ENCODE assay signal across 10 mouse cellular contexts in the genomic region with DNA sequence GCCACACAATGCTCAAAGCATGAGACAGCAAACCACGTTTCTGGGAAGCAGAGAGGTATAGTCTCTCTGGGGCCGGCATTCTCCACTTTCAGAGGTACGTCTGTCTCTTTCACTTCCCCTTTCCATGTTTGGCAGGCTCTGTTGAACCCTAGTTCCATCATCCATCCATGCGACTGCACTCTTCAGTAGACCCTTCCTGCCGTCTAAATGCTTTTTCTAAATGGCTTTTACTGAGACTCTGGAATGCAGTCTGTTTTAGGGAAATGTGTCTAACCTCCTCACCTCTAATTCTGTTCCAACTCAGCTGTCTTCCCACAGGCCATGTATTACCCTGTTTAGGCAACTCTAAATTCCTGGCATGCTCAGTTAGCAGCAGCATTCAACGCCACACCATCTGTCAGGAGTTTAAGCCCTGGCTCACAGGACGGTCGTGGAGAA.
DNase-seq lines count a peak whose midpoint lies in the region; ATAC-seq and TF ChIP-seq lines count a peak whose summit lies in the region.
"Had no signal": no experiment of that assay in that cellular context is flagged by ENCODE, and none has a peak within 500 bp of the region (broad histone marks: within the 10 kb centered on the region; RNA-seq: fewer than 3 reads in every experiment).

No protein-coding gene starts in this region.

- ATAC-seq in megakaryocyte, adult 5-6 weeks (ENCODE audit: poor library complexity, severe bottlenecking) = peak; percentile 77
- ATAC-seq: midbrain, embryonic 15.5 days had no signal

- no peaks in the 10 kb centered on the region for H3K79me2 ChIP-seq in CH12.LX (replicated peaks; ENCODE audit: control insufficient read depth, extremely low read depth, insufficient read depth, poor library complexity, severe bottlenecking)

- H3K4me3 ChIP-seq in CH12.LX (replicated peaks in 1 of 3; ENCODE audit: low read depth in 2 of 3, low read length in 2 of 3, poor library complexity in 1 of 3) = no peak overlapping the region
- H3K4me3 ChIP-seq: midbrain, embryonic 15.5 days had no signal

- H3K4me1 ChIP-seq in CH12.LX (ENCODE audit: control insufficient read depth in 1 of 2, insufficient read depth in 2 of 2) = peaks cover 2 to 13% of the 10 kb centered on the region in 2 experiments; a peak in 2 of 4 replicates
- H3K4me1 ChIP-seq: midbrain, embryonic 15.5 days had no signal

- in situ Hi-C loops in CH12.LX (cut with MboI; ENCODE audit: low pct_ligation_motif_present, low pct_unique_long_range_greater_than_20kb, low sequenced_read_pairs) = no loop called here

- no peaks in the 10 kb centered on the region for H3K27me3 ChIP-seq in CH12.LX (replicated peaks)
- H3K27me3 ChIP-seq: midbrain, embryonic 15.5 days had no signal

- H3K9me3 ChIP-seq in CH12.LX (replicated peaks; ENCODE audit: low read length) = no peaks in the 10 kb centered on the region
- H3K9me3 ChIP-seq: G1E; midbrain, embryonic 15.5 days had no signal

- 0 out of 2 replicates have a peak overlapping the region, but pooled peaks have one; percentile 0 for H3K9ac ChIP-seq in CH12.LX (ENCODE audit: insufficient read depth, low read depth)
- H3K9ac ChIP-seq: midbrain, embryonic 15.5 days had no signal

- TF ChIP-seq EP300 in CH12.LX (IDR thresholded peaks at IDR 0.05; ENCODE audit: low read length) = peak; percentile 91

- no peaks in the 10 kb centered on the region for H3K36me3 ChIP-seq in CH12.LX (replicated peaks in 1 of 2; ENCODE audit: control insufficient read depth in 1 of 2, insufficient read depth in 1 of 2, low read length in 1 of 2)
- H3K36me3 ChIP-seq: G1E; midbrain, embryonic 15.5 days had no signal

- TF ChIP-seq RAD21 in CH12.LX (IDR thresholded peaks at IDR 0.05; ENCODE audit: low read depth, low read length) = no peak

- dilution Hi-C loops in CH12.LX (cut with MboI; ENCODE audit: extremely low pct_ligation_motif_present, extremely low pct_unique_long_range_greater_than_20kb, low sequenced_read_pairs) = no loop called here

- no peak for TF ChIP-seq POLR2A in CH12.LX (IDR thresholded peaks at IDR 0.05; ENCODE audit: low read depth, low read length)

- H3K27ac ChIP-seq in CH12.LX (ENCODE audit: insufficient read depth, low read depth) = no peak overlapping the region
- H3K27ac ChIP-seq: midbrain, embryonic 15.5 days had no signal

- peak; percentile 5 for DNase-seq in kidney, adult 9 months
- no peak for DNase-seq in kidney, adult 11 months
- peak; percentile 81 for DNase-seq in CH12.LX (ENCODE audit: extremely low read depth)
- DNase-seq in embryo, embryonic 11 days = peak; percentile 49
- no peak for DNase-seq in ovary, postnatal 10 days (ENCODE audit: low spot score)
- no peak for DNase-seq in urinary bladder, adult 18-20 months (ENCODE audit: low spot score in 2 of 2)
- DNase-seq in right cerebral cortex, postnatal 4 days = no peak

- no peak for TF ChIP-seq CTCF in CH12.LX (conservative IDR thresholded peaks at IDR 0.05 in 1 of 2, IDR thresholded peaks at IDR 0.05 in 1 of 2; ENCODE audit: low read depth in 2 of 2, low read length in 2 of 2)

- H3K4me2 ChIP-seq in CH12.LX (ENCODE audit: insufficient read depth, low read depth, poor library complexity, severe bottlenecking) = peak overlapping the region; percentile 25; the same call in 1 of the 2 replicates
- H3K4me2 ChIP-seq: midbrain, embryonic 15.5 days had no signal

TF ChIP-seq in CH12.LX, 34 proteins besides CTCF, POLR2A, EP300 and RAD21:
- TF ChIP-seq MAFK (IDR thresholded peaks at IDR 0.05; ENCODE audit: insufficient replicate concordance, low read length) (no peak), MEF2A (IDR thresholded peaks at IDR 0.05; ENCODE audit: borderline replicate concordance, low read depth, low read length) (0 out of 2 replicates have a peak, but pooled peaks have one; percentile 35), RCOR1 (conservative IDR thresholded peaks at IDR 0.05; ENCODE audit: low read depth, low read length) (no peak; the same call in 1 of the 2 replicates), ELF1 (IDR thresholded peaks at IDR 0.05; ENCODE audit: low read depth, low read length) (no peak), UBTF (IDR thresholded peaks at IDR 0.05; ENCODE audit: low read depth, low read length) (no peak), MYC (IDR thresholded peaks at IDR 0.05; ENCODE audit: low read depth, low read length) (peak; percentile 82), MAZ (IDR thresholded peaks at IDR 0.05; ENCODE audit: low read depth, low read length) (no peak), CHD2 (IDR thresholded peaks at IDR 0.05; ENCODE audit: low read length) (0 out of 2 replicates have a peak, but pooled peaks have one; percentile 10), KAT2A (IDR thresholded peaks at IDR 0.05; ENCODE audit: insufficient replicate concordance, low read length) (no peak), PAX5 (IDR thresholded peaks at IDR 0.05; ENCODE audit: low read length) (no peak), POLR2AphosphoS2 (IDR thresholded peaks at IDR 0.05; ENCODE audit: low read depth, low read length) (no peak), MXI1 (IDR thresholded peaks at IDR 0.05; ENCODE audit: low read depth, low read length) (peak; percentile 46; the same call in 1 of the 2 replicates), BHLHE40 (IDR thresholded peaks at IDR 0.05; ENCODE audit: low read depth, low read length) (peak; percentile 40), GABPA (IDR thresholded peaks at IDR 0.05; ENCODE audit: insufficient replicate concordance, low read depth, low read length) (no peak), IRF4 (IDR thresholded peaks at IDR 0.05; ENCODE audit: low read depth, low read length) (peak; percentile 94)

Comparison
In these comparisons a context has a peak if more than half of its experiments do, and no peak if none do; other contexts are left out.
1. DNase-seq: peak in kidney, adult 9 months (single experiment), CH12.LX (single experiment) and embryo, embryonic 11 days (single experiment); none in kidney, adult 11 months (single experiment), ovary, postnatal 10 days (single experiment), urinary bladder, adult 18-20 months (0 of 2) and right cerebral cortex, postnatal 4 days (single experiment).